Mouse (Mus musculus) megakaryocyte-erythroid progenitor cell, adult 5-6 weeks (primary cell): ENCODE measurements around the gene Runx2. TPM values are rescaled to one million over a fixed set of nuclear protein-coding genes. Genes with fewer than 3 reads are reported as not detected.

ENCODE experiments used
- ATAC-seq: replicated peaks from 2 replicates; pipeline ENCODE4 v1.8.0; 2016; ENCODE audit warnings: mild to moderate bottlenecking, inconsistent platforms; ENCODE audit not compliant: severe bottlenecking, poor library complexity, low FRiP score, low TSS enrichment
- total RNA-seq, 2 experiments: library from RNA; stranded (forward) in 1 of 2; stranded (reverse) in 1 of 2; fragments of 200-1000, 215-1000 nt in 1 of 2; fragments of >200 nt in 1 of 2; fragmentation: Nextera tagmentation in 1 of 2; gene quantifications; 2 replicates each; pipeline ENCODE4 v1.2.3; 2014 to 2017

Gene Runx2
- total RNA-seq, 2 experiments from 2014 or later, result 0.38 to 4.3 TPM

DNA sequence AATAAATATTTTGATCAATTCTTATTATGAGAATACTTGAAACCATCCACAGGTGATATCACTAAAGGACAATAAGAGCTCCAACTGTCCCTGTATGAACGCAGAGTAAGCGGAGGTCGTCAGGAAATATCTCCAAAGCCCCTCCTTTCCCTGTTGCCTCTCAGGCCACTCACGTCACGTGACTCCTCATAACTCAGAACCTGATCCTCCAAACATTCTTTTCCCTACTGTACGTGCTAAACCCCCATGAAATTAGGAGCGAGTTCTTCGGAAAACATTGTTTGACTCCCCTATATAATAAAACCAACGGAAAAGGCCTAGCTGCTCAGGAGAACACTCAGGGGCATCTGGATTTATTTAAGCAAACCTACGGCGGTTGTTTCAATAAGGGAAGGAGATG, 90.3 kb downstream of the Runx2 start:
- ATAC-seq, result no peak

DNA sequence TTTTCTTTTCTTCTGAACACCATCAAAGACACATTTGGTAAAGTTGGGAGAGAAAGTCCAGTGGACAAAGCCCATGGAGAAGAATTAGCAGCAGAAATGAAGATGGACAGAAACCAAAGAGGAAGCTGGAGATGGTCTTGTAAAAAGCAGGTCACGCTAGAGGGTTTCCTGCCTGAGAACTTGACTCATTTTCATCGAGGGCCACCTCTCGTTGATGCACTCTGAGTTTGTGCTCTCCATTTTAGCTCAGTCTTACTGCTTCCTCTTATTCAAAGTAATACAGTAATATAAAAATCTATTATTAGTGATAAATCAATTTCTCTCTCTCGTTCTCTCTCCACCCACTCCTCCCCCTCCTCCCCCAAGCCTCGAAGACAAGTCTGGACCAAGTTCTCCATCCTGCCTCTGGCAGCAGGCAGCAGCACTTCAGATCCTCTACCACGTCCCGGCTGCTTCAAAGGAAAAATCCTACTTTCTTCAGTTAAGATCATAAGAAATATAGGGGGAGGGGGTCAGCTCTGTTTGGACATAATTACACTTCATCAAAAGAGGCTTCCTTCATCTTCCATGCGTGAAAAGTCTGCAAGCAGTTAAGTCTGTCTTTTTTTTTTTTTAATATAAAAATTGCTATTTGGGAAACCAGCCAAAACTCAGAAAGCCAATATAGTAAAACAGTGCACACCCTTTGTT, 92.3 kb downstream of the Runx2 start:
- ATAC-seq, result no peak

DNA sequence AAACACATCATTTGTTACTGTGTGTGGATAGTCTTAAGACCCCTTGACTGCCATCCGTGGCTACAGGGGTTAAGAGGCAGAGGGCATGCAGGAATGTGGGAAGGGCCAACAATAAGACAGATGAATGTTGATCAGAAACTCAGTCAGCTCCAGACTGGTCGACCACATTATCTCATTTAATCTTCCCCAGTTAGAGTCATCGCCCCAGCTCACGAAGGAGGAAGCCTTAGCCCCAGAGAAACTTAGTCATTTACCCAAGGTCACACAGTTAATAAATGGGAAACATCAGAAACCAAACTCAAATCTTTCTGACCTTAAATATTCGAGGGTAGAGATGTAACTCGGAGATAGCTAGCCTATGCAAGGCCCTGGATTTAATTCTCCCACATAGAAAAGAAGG, 96.0 kb downstream of the Runx2 start:
- ATAC-seq, result no peak

DNA sequence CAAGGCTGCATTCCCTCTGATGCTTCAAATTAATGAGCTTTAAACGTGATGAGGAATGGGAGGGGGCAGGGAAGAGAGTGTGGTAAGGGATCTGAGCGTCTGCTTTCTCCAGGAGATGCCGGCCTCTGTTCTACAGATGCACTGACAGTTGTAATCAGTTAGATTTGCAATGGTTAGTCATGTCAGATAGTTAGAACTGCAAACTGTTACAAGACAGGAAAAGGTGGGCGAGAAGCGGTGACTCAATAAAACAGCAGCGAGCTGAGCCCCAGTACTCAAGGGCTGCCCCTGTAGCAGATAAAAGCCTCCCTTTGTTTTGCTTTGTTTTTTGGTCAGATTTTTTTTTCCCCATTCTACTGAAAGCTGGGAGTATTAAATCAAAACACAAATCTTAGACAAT, 96.6 kb downstream of the Runx2 start:
- 0 out of 2 replicates have a peak, but pooled peaks have one; percentile 34 for ATAC-seq

DNA sequence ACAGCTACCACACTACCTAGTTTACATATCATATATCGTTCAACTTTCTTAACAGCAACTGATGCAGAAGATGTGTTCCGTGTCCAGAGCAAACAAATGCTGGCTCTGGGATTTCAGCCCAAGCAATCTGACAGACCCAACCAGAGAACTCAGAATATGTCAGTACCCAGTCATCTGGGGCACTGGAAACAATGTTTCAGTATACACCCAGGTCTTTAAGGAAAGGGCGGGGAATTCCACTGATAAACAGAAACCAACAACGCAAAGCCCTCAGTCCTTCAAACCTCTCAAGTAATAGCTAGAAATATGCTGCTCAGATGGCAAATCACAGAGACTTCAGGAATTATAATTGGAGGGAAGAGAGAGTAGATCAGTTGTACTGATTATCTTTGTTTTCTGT, 100.5 kb downstream of the Runx2 start:
- ATAC-seq, result no peak

DNA sequence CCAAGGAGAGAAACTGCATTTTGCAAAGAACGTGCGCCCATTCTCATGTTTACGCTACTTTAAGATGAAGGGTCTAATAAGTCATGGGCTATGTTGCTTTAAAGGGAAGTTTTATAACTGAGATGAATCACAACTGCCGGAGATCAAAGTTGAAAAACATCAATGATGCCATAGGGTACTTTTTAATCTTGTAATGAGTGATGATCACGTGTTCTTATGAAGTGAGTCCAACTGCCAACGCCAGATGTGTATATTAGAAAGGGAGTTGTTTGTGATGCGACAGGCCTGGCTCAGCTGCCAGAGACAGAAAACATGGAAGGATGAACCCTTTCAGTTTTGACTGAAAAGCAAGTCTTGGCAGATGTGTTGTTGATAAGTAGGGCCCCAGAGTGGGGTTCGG, 101.2 kb downstream of the Runx2 start:
- no peak for ATAC-seq

DNA sequence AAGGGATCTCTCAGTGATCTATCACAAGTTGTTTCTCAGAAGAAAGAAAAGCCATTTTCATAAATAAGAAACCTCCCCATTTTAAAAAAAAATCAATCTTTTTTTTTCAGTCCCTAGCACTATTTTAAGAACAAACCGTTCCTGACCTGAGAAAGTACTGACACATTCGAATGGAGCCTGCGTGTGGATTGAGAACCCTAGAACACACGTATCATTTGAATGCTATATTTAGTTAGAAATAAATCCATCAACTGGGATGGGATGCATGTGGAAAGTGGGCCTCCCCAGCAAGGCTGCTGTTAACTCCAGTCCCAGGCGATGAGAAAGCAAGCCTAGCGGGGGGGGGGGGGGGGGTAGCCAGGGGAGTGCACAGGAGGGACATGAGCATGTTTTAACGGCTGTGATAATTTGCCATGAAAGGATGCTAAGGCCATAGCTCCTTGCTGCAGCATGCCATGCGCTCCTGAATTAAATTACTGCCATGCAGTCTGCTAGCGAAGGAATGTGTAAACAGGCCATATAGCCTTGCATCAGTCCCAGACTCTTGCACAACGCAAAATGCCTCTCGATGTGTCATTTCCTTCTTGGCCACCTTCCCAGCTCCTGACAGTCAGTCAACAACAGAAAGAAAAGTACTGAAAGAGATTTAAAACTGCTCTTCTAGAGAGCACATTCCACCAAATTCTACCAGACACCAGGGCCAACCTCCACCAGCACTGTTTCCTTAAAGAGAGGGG, 104.9 kb downstream of the Runx2 start:
- no peak for ATAC-seq

DNA sequence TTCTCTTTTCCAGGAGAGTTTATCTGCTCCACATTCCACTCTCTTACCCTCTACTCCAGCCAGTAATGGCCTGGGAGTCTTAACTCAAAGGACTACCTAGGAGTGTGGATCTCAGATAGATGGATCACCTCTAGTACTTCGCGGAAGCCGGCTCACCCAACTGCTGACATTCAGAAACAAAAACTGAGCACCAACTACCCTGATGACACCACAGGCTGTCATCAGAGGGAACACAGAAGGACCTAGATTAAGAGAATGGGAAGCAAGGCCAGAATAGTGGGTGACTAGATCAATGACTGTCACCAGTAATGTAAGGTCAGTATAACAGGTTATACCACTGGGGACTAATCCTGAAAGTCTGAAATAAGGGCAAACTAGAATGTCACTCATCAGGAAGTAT, 106.6 kb downstream of the Runx2 start:
- no peak for ATAC-seq

DNA sequence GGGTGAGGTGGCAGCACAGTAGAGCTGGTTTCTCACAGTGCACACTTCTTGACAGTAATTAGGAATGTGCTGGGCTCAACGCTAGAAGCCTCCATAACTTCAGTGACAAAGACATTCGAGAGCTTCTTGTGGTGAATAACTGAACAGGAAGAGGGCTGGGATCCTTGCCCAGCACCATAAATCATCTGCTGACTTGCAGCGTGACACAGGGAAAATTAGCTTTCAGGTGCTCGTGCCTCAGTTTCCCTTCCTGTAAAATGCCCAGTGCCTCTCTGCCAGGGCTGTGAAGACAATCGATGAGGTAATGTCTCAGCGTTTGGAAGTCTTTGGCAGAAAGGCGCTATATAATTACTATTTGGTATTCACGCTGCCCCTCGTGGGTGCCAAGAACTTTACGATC, 108.1 kb downstream of the Runx2 start:
- no peak for ATAC-seq

DNA sequence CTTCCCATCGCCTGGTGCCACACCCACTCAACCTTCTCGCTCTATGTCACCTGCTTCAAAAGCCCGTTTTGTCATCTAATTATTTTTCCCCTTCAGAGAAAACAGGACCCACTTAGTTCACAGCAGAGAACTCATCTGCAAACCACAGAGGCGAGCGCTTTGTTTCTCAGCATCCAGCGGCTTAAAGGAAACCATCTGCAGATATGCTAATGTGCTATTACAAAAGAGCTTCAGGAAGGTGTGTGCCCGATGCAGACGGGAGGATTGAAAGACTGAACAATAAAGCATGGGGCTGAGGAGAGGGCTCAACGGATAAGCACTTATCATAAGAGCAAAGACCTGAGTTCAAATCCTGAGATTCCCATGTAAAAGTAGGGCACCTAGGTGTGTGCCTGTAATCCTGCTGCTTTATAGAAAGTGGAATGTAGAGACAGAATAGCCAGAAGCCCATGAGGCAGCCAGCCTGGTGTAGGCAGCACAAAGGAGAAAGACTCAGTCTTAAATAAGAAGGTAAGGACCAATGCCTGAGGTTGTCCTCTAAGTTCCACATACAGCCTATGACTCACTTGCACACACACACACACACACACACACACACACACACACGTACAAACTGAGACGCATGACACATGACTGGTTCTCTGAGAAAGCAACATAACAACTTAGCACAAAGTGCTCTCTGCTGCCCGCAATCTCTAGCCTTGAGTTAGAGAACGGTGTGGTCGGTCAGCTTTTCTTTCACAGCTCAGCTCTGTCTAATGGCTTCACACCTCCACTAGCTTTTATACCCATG, 111.9 kb downstream of the Runx2 start:
- ATAC-seq, result no peak

DNA sequence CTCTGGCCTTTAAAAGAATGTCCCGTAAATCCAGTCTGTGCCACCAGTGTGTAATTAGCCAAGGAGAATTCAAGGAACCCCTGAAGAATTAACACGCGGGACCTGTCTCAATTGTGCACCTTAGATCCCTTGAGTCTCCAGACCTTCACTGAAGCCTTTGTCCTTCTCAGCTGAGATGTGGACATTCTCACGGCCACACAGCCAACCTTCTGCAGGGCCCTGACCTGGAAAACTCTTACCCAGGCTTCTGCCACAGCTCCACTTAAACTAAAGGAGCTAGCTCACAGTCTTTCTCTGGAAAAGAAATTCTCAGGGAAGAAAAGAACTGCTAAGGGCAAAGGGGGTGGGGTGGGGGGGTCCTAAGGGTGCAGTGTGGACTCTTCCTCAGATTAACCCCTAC, 113.1 kb downstream of the Runx2 start:
- no peak for ATAC-seq

DNA sequence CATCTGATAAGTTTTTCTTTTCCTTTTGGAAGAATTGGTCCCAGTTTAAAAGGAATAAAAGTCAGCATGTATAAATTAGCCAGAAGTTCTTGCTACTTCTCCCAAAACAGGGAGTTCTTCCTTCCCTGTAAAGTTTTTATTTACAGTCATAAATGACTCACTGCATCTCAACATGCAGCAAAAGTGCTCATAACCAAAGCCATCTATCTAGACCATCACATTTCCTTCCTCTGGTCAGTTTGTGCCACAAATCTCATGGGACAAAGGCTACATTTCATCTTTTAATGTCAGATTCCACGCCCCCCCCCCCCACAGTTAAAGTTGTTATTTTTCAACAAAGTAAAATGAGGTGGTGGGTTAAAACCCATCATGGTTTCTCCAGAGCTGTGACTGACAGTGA, 114.3 kb downstream of the Runx2 start:
- ATAC-seq, result no peak

DNA sequence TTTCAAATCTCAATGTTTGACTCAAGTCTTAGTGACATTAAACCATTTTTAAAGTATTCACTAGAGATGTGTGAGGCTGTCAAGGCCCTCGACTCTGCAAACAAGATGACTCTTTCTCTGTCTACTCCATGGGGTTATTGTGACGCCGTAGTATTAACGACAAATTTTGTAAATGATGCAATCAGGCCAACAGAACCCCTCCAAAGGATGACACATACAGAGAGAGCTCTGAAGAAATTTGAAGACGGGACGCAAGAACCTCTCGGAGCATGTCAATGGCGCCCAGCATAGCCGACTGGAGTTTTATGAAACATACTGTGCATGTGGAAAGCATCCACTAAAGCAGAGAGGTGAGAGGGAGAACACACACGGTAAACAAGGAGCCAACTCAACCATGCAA, 117.5 kb downstream of the Runx2 start:
- no peak for ATAC-seq

DNA sequence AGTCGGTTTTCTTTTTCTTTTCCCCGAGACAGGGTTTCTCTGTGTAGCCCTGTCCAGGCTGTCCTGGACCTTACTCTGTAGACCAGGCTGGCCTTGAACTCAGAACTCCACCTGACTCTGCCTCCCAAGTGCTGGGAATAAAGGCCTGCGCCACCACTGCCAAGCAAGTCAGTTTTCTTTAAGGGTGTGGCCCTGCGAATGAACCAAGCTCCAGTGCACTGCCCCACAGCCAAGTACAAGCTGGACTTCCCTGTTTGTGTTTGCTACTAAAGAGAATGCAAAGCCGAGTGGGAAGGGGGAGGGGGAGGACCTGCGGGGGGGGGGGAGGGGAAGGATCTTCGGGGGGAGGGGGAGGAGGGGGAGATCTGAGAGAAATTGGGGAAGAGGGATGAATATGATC, 121.0 kb downstream of the Runx2 start:
- ATAC-seq, result no peak

DNA sequence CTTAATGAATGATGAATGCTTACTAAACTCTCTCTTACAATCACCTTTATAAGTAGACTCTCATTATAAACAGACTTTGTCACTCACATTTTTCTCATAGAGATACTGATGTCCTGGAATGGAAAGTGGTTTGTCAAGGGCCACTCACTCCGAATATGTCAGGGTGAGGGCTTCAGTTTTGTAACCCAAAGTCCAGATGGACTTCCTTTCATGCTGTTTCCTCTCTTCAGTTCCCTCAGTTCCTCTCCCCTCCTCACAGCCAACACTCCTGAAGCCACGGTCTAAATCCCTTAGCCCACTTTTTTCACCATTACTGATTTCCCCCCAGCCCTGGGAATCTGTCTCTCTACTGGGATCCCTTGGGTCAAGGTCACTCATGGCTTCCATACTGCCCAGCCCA, 123.1 kb downstream of the Runx2 start:
- no peak for ATAC-seq

DNA sequence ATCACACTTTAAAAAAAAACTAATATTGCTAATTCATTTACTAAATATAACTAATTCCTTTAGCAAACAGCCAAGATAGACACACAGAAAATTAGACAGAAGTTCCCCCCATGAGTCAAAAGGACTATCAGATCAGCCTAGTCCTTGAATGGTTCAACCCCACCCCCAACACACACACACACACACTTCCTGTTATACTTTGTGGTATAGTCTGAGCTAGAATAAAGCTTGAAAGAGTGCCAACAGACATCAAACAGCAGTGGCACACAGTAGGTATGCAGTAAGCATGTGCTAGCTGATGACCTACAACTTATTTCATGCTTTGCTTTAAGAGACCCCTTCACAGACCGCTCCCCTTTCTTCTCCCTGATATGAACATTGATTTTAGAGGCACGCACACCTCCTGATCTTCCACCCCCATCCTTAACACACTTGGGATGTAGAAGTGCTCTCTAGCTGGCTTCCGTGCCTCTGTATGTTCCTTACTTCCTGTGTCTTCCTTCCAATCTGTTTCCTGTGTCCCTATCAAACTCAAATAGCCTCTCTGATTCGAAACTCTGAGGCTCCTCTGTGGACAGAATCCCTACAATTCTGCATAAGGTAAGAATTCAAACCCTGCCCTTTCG, 124.1 kb downstream of the Runx2 start:
- ATAC-seq, result no peak; the same call in 1 of the 2 replicates

DNA sequence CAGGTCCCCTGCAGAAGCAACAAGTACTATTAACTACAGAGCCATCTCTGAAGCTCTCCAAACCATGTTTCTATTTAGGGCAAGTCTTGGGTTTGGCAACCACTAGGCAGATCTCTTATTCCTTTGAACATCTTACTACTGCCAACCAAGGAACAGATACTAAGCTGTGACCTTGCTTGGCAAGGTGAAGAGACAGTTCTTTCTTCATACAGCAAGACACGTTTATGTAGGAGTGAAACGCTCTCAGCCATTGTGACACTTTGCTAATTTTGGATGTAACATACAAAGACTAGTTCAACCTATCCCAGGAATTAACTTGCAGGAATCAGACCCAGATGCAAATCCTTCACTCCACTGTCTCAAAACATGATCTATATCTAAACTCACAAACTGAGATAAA, 126.3 kb downstream of the Runx2 start:
- ATAC-seq, result no peak

DNA sequence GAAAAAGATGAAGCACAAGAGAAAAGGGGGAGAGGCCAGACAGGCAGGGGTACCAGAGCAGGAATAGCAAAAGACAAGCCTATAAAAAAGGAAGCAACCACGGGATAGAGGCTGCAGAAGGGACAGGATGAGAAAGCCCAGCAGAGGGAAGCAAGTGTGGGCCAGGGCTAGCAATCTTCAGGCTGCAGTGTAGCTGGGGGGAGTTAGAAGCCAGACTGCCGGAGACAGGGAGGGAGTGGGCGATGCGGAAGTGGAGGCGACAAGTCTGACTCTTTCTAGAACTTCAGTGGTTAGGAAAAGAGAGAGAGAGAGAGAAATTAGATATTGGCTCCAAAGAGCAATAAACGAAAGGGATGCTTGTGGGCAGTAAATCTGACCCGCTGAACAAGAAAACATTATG, 129.1 kb downstream of the Runx2 start:
- no peak for ATAC-seq

DNA sequence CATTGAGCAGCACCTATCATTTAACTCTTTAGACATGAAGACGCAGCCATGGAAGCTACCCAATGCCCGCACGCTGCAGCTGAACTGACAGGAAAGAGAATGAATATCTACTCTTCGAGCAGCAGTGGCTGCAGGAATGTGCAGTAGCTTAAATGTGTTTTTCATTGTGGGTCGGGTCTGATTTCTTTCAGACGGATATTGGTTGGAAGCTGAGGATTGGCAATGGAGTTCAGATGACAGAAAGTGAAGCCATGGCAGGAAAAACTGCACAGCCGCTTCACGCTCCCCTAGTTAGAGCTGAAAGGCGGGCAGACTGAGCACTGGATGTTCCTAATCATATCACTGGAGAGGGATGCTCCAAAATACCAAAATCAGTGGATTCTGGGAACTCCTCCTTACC, 131.6 kb downstream of the Runx2 start:
- ATAC-seq, result no peak

DNA sequence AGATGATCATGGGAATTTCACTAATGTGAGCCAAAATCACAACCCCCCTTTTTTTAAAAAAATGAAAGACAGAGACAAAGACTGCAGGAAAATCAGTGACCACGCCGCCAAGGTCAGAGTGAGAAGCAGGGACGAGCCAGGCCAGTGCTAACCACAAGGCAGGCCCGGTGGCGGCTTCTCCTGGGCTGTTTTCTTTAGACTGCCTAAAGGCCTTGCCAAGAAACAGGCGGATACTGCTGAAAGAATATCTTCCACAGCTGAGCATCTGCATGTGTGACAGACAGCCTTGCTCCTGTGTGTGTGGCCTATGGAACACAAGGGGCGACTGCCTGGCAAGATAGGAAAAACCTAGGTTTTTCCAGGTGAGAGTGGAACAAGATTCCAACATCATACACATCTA, 136.8 kb downstream of the Runx2 start:
- no peak for ATAC-seq
